Mouse (Mus musculus): ENCODE measurements around the gene Rtn4rl1.

DNA sequence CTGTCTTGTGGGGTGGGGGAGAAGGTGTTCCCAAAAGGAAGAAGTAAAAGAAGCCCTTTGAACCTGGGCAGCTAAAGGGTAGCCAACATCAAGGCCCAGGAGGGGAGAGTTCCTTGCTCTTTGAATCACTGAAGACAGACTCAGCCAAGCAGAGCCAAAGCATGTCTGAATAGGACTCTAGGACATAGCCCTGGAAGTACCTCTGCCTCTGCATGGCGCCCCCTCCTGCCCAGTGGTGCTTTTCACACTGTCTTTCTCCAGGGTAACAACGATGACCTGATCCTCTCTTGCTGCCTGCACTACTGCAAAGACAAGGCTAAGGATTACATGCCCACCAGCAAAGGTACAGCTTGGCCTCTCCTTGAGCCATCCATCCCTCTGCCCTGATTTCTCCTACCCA lies 34.0 kb upstream of the Rtn4rl1 start:
- no peak for TF ChIP-seq POLR2A (IDR thresholded peaks at IDR 0.05; ENCODE audit: extremely low read depth, insufficient read depth, low read length)
- TF ChIP-seq CTCF (IDR thresholded peaks at IDR 0.05; ENCODE audit: low read depth, low read length), result peak; percentile 80

Measured in liver, adult 2 months (tissue).